Mouse (Mus musculus) ES-Bruce4 (cell line): ENCODE measurements around the gene Iqcj. TPM values are rescaled to one million over a fixed set of nuclear protein-coding genes. Genes with fewer than 3 reads are reported as not detected.
"Not testable (repeated sequence)": the region's sequence is repeated elsewhere in the genome, so short reads cannot be mapped to it uniquely, and the experiment has no call there.

Source experiments
- H3K27ac ChIP-seq: 2 replicates; pipeline ENCODE4 v1.5.1; 2012; ENCODE audit warnings: low read length, inconsistent platforms; ENCODE audit not compliant: insufficient read depth
- H3K27me3 ChIP-seq: 2 replicates; pipeline ENCODE4 v1.6.1; 2012; ENCODE audit warnings: mild to moderate bottlenecking, low read length, inconsistent platforms; ENCODE audit not compliant: control insufficient read depth, poor library complexity, insufficient read depth, severe bottlenecking
- H3K36me3 ChIP-seq: 2 replicates; pipeline ENCODE4 v1.6.1; 2012; ENCODE audit warnings: inconsistent platforms, mild to moderate bottlenecking, low read length, moderate library complexity; ENCODE audit not compliant: control insufficient read depth, poor library complexity, insufficient read depth, severe bottlenecking
- H3K4me1 ChIP-seq: one replicate; pipeline ENCODE4 v1.8.1; 2011; ENCODE audit warnings: low read length; ENCODE audit not compliant: control insufficient read depth, insufficient read depth
- H3K4me3 ChIP-seq: 2 replicates; pipeline ENCODE4 v1.5.1; 2011; ENCODE audit warnings: low read depth, mild to moderate bottlenecking, low read length
- H3K9ac ChIP-seq: 2 replicates; pipeline ENCODE4 v1.6.1; 2012; ENCODE audit warnings: low read depth, mild to moderate bottlenecking, inconsistent platforms; ENCODE audit not compliant: poor library complexity, severe bottlenecking
- H3K9me3 ChIP-seq: replicated peaks from 2 replicates; pipeline ENCODE4 v1.6.1; 2012; ENCODE audit warnings: mild to moderate bottlenecking, low read length, inconsistent platforms; ENCODE audit not compliant: control insufficient read depth, poor library complexity, insufficient read depth, severe bottlenecking
- CTCF ChIP-seq: IDR thresholded peaks from one replicate; pipeline ENCODE4 v1.8.1; 2011; ENCODE audit warnings: low read depth, low read length
- EP300 ChIP-seq: IDR thresholded peaks from 2 replicates; pipeline ENCODE4 v1.6.1; 2011; ENCODE audit warnings: low read depth, low read length; ENCODE audit not compliant: insufficient read depth
- POLR2A ChIP-seq: IDR thresholded peaks from one replicate; pipeline ENCODE4 v1.8.1; 2011; ENCODE audit warnings: low read length; ENCODE audit not compliant: insufficient read depth
- polyA plus RNA-seq: library from polyadenylated mRNA; stranded (reverse); fragments of >200 nt; gene quantifications from 2 replicates; pipeline ENCODE4 v1.2.4, GENCODE M21; 2011; ENCODE audit warnings: low read depth; ENCODE audit not compliant: missing spikeins, insufficient read depth, insufficient read length

The Iqcj gene
- polyA plus RNA-seq, 1 experiment, result not detected

DNA sequence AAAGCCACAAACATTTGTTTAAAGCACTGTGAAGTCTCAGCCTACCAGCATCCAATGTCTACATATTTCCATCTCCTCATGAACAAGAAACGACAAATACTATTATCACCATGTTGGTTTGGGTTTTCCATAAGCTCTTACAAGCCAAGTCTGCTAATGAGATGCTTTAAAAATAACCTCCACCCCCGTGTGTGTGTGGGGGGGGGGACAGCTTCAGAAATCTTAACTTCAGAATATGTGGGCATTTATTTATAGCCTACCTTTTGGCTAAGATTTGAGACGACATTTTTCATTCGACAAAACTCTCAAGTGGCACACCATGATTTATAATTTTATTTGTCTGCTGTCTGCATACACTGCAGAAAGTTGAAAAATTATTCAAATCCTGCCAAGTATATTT lies 185.4 kb downstream of the Iqcj start:
- TF ChIP-seq POLR2A (no peak), EP300 (no peak), CTCF (no peak)
- H3K9ac ChIP-seq, result no peak overlapping the region
- no peaks in the 10 kb centered on the region; the same call in 1 of the 2 replicates for H3K27me3 ChIP-seq
- H3K36me3 ChIP-seq, result no peaks in the 10 kb centered on the region
- no peaks in the 10 kb centered on the region for H3K4me1 ChIP-seq
- H3K27ac ChIP-seq, result no peak overlapping the region
- no peak overlapping the region for H3K4me3 ChIP-seq
- H3K9me3 ChIP-seq, result no peaks in the 10 kb centered on the region

DNA sequence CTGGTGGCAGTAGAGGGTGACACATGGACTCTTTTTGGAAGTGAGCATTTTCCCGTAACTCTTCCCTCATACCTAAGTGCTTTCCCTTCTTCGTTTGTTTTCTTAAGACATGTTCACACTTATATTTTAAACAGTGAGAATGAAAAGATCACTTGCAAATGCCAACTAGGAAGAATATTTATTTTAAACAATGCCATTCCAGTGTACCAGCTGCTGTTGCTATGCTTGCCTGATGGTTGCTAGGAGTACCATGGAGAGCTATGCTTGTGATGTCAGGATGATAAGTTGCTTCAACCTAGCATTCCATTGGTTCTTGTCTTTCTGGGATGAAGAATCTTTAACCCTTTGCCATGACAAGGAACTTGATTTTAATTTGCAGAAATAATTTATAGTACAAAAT lies 193.0 kb downstream of the Iqcj start:
- H3K4me1 ChIP-seq, result no peaks in the 10 kb centered on the region
- no peak overlapping the region for H3K4me3 ChIP-seq
- no peak overlapping the region for H3K27ac ChIP-seq
- no peaks in the 10 kb centered on the region; the same call in 1 of the 2 replicates for H3K27me3 ChIP-seq
- no peak for TF ChIP-seq POLR2A
- no peak for TF ChIP-seq CTCF
- no peak for TF ChIP-seq EP300
- no peak overlapping the region for H3K9ac ChIP-seq
- no peaks in the 10 kb centered on the region for H3K36me3 ChIP-seq
- no peaks in the 10 kb centered on the region for H3K9me3 ChIP-seq

GRCm38 (mm10) chr3:68092108-68092507 lies 200.1 kb downstream of the Iqcj start:
- Histone ChIP-seq H3K36me3 (no peaks in the 10 kb centered on the region), H3K9me3 (no peaks in the 10 kb centered on the region), H3K4me3 (no peak overlapping the region), H3K27ac (no peak overlapping the region), H3K4me1 (no peaks in the 10 kb centered on the region), H3K27me3 (no peaks in the 10 kb centered on the region), H3K9ac (no peak overlapping the region)
- TF ChIP-seq CTCF (no peak), POLR2A (no peak), EP300 (no peak)

GRCm38 (mm10) chr3:68096724-68097431 lies 204.9 kb downstream of the Iqcj start:
- Histone ChIP-seq H3K4me3 (no peak overlapping the region), H3K9ac (no peak overlapping the region), H3K4me1 (no peaks in the 10 kb centered on the region), H3K36me3 (no peaks in the 10 kb centered on the region), H3K27me3 (no peaks in the 10 kb centered on the region), H3K9me3 (no peaks in the 10 kb centered on the region), H3K27ac (no peak overlapping the region)
- no peak for TF ChIP-seq CTCF
- no peak for TF ChIP-seq POLR2A
- no peak for TF ChIP-seq EP300

DNA sequence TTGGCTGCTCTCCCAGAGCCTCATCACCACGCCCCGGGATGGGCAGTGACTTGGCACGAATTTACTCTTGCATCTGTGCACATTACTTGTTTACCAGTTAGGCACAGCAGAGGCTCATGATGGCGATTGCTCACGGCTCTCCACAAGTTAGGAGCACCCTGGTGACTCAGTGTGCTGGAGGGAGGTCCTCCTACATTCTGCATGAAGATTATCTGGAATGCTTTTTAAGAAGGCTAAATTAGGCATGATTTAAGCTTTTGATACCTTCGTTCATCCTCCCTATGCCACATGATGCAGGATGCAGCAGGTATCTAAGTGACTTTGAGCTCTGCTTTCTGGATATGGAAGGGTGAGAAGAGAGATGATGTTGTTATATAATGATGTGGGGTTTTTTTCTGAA lies 207.5 kb downstream of the Iqcj start:
- H3K27me3 ChIP-seq, H3K27ac ChIP-seq, H3K4me3 ChIP-seq, H3K9ac ChIP-seq, H3K36me3 ChIP-seq, H3K4me1 ChIP-seq, H3K9me3 ChIP-seq: not testable (repeated sequence)

GRCm38 (mm10) chr3:68101343-68101742 lies 209.3 kb downstream of the Iqcj start:
- no peak overlapping the region for H3K9ac ChIP-seq
- TF ChIP-seq CTCF (no peak), EP300 (no peak), POLR2A (no peak)
- H3K27me3 ChIP-seq, result no peaks in the 10 kb centered on the region
- no peak overlapping the region for H3K4me3 ChIP-seq
- no peaks in the 10 kb centered on the region for H3K36me3 ChIP-seq
- H3K27ac ChIP-seq, result no peak overlapping the region
- no peaks in the 10 kb centered on the region for H3K9me3 ChIP-seq
- H3K4me1 ChIP-seq, result no peaks in the 10 kb centered on the region
